Mouse (Mus musculus) CH12.LX (cell line): ENCODE results near the gene Rexo1. TPM values are rescaled to one million over a fixed set of nuclear protein-coding genes. Genes with fewer than 3 reads are reported as not detected.

Experiments used
- DNase-seq: peaks from one replicate; pipeline ENCODE4 v3.0.0-alpha.2; 2013; ENCODE audit errors: extremely low read depth
- H3K27ac ChIP-seq: 2 replicates; pipeline ENCODE4 v1.5.1; 2012; ENCODE audit warnings: low read depth, mild to moderate bottlenecking, control low read depth, moderate library complexity; ENCODE audit not compliant: insufficient read depth
- H3K27me3 ChIP-seq: replicated peaks from 2 replicates; pipeline ENCODE3; 2012; ENCODE audit warnings: inconsistent platforms
- H3K36me3 ChIP-seq, 2 experiments: replicated peaks in 1 of 2; 2 replicates each; pipeline versions ENCODE3 to v1.6.1; 2012; ENCODE audit warnings: inconsistent platforms in 1 of 2, low read length in 1 of 2, mild to moderate bottlenecking in 1 of 2, mixed read lengths in 1 of 2, moderate library complexity in 1 of 2; ENCODE audit not compliant: control insufficient read depth in 1 of 2, insufficient read depth in 1 of 2
- H3K4me1 ChIP-seq, 2 experiments: 2 replicates each; pipeline ENCODE4 v1.6.1; 2012; ENCODE audit warnings: inconsistent platforms in 1 of 2, moderate library complexity in 1 of 2; ENCODE audit not compliant: insufficient read depth in 2 of 2, control insufficient read depth in 1 of 2
- H3K4me2 ChIP-seq: 2 replicates; pipeline ENCODE4 v1.6.1; 2012; ENCODE audit warnings: low read depth, mild to moderate bottlenecking, control low read depth; ENCODE audit not compliant: poor library complexity, insufficient read depth, severe bottlenecking
- H3K4me3 ChIP-seq, 3 experiments: fragments of 150-350 bp in 1 of 3; sonication (generic) in 1 of 3; replicated peaks in 1 of 3; 2 replicates each; pipeline versions ENCODE3 to v1.5.1; 2011 to 2012; ENCODE audit warnings: low read depth in 2 of 3, low read length in 2 of 3, mild to moderate bottlenecking in 2 of 3, moderate library complexity in 2 of 3, control low read depth in 1 of 3, improper control_type of control experiment in 1 of 3, inconsistent platforms in 1 of 3, mixed read lengths in 1 of 3; ENCODE audit not compliant: poor library complexity in 1 of 3
- H3K79me2 ChIP-seq: replicated peaks from 2 replicates; pipeline ENCODE4 v1.6.1; 2012; ENCODE audit warnings: mild to moderate bottlenecking, moderate library complexity; ENCODE audit not compliant: control insufficient read depth, poor library complexity, insufficient read depth, severe bottlenecking; ENCODE audit errors: extremely low read depth
- H3K9ac ChIP-seq: 2 replicates; pipeline ENCODE4 v1.6.1; 2012; ENCODE audit warnings: low read depth, mild to moderate bottlenecking, control low read depth, moderate library complexity; ENCODE audit not compliant: insufficient read depth
- H3K9me3 ChIP-seq: replicated peaks from 2 replicates; pipeline ENCODE3; 2012; ENCODE audit warnings: low read length, inconsistent platforms, mixed read lengths
- BHLHE40 ChIP-seq: IDR thresholded peaks from 2 replicates; pipeline ENCODE4 v1.6.1; 2011; ENCODE audit warnings: mild to moderate bottlenecking, low read depth, low read length, improper control_type of control experiment
- CHD1 ChIP-seq: IDR thresholded peaks from 2 replicates; pipeline ENCODE4 v1.6.1; 2012; ENCODE audit warnings: low read depth, low read length, improper control_type of control experiment, inconsistent platforms
- CTCF ChIP-seq, 2 experiments: IDR thresholded peaks in 1 of 2; conservative IDR thresholded peaks in 1 of 2; 2 replicates each; pipeline ENCODE4 v1.5.1; 2011 to 2012; ENCODE audit warnings: low read depth in 2 of 2, low read length in 2 of 2, improper control_type of control experiment in 1 of 2, inconsistent platforms in 1 of 2, mild to moderate bottlenecking in 1 of 2, moderate library complexity in 1 of 2
- ETS1 ChIP-seq: conservative IDR thresholded peaks from 2 replicates; pipeline ENCODE4 v1.6.1; 2012; ENCODE audit warnings: low read depth, mild to moderate bottlenecking, inconsistent platforms, low read length, improper control_type of control experiment, moderate library complexity
- IRF4 ChIP-seq: IDR thresholded peaks from 2 replicates; pipeline ENCODE4 v1.6.1; 2014; ENCODE audit warnings: low read depth, mild to moderate bottlenecking, inconsistent platforms, low read length, improper control_type of control experiment
- JUND ChIP-seq: conservative IDR thresholded peaks from 2 replicates; pipeline ENCODE4 v1.6.1; 2011; ENCODE audit warnings: low read depth, low read length, improper control_type of control experiment
- MAFK ChIP-seq: IDR thresholded peaks from 2 replicates; pipeline ENCODE4 v1.6.1; 2011; ENCODE audit warnings: low read length, improper control_type of control experiment; ENCODE audit not compliant: insufficient replicate concordance
- MXI1 ChIP-seq: IDR thresholded peaks from 2 replicates; pipeline ENCODE4 v1.6.1; 2011; ENCODE audit warnings: mild to moderate bottlenecking, low read depth, low read length, improper control_type of control experiment
- NELFE ChIP-seq: IDR thresholded peaks from 2 replicates; pipeline ENCODE4 v1.6.1; 2011; ENCODE audit warnings: low read depth, low read length, improper control_type of control experiment
- POLR2A ChIP-seq: IDR thresholded peaks from 2 replicates; pipeline ENCODE4 v1.6.1; 2011; ENCODE audit warnings: low read depth, mild to moderate bottlenecking, improper control_type of control experiment, low read length
- RAD21 ChIP-seq: IDR thresholded peaks from 2 replicates; pipeline ENCODE4 v1.6.1; 2011; ENCODE audit warnings: low read depth, mild to moderate bottlenecking, low read length, improper control_type of control experiment, moderate library complexity
- RCOR1 ChIP-seq: conservative IDR thresholded peaks from 2 replicates; pipeline ENCODE4 v1.6.1; 2012; ENCODE audit warnings: low read depth, mild to moderate bottlenecking, inconsistent platforms, low read length, improper control_type of control experiment
- SMC3 ChIP-seq: IDR thresholded peaks from 2 replicates; pipeline ENCODE4 v1.6.1; 2011; ENCODE audit warnings: low read depth, low read length, improper control_type of control experiment
- USF1 ChIP-seq: IDR thresholded peaks from 2 replicates; pipeline ENCODE4 v1.6.1; 2014; ENCODE audit warnings: low read depth, mild to moderate bottlenecking, inconsistent platforms, low read length, improper control_type of control experiment
- dilution Hi-C: fragments of 300-500 bp; cut with MboI; formaldehyde crosslinking; loops from 2 replicates; pipeline ENCODE4 v1.14.3; 2020; ENCODE audit warnings: low sequenced_read_pairs; ENCODE audit not compliant: extremely low pct_unique_long_range_greater_than_20kb, extremely low pct_ligation_motif_present
- in situ Hi-C: fragments of 300-500 bp; cut with MboI; formaldehyde crosslinking; loops from 3 replicates; pipeline ENCODE4 v1.14.3; 2019; ENCODE audit warnings: low sequenced_read_pairs, low pct_ligation_motif_present, low pct_unique_long_range_greater_than_20kb, mixed read lengths
- polyA plus RNA-seq: library from polyadenylated mRNA; unstranded; fragments of >175 nt; gene quantifications from 2 replicates; pipeline ENCODE4 v1.2.1, GENCODE M21; 2012; ENCODE audit warnings: low read depth; ENCODE audit not compliant: insufficient read length
- total RNA-seq, 2 experiments: library from RNA; depleted of rRNA; stranded (reverse); fragments of 300-350 nt in 1 of 2; fragments of >200 nt in 1 of 2; gene quantifications; 2 replicates each; pipeline ENCODE4 v1.2.3; 2012 to 2014

Gene Rexo1
- total and polyA plus RNA-seq, 3 experiments = 7.0 to 41.9 (median 17.7) TPM

DNA sequence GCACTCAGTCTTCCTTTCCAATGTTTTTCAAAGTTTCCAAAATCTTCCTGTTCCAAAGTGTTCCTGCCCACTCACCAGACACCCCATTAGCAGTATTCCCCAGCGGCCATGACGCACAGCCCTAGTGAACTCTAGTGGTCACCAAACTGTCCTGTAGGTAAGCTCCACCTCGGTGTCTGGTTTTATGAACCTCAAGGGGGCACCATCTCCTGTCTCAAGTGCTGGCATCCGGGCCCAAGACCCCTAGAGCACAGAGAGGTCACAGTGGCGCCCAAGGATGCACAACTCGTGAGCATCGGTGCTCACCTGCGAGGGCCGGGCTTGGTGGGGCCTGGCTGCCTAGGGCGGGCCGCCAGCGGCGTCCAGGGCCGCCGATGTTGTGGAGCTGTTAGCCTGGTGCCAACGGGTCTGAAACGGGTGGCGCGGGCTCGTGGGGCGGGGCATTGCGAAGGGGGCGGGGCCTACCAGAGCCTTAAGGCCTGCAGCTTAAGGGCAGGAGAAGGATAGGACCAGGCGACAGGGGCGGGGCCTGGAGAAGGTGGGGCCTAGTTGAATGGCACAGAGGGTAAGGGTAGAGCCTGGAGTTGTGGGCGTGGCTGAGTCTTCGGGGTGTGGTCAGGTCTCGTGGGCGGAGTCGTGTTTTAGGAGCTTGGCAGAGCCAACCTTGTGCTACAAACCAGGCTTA lies 22.5 kb downstream of the Rexo1 start, which contains the start of gene Atp8b3:
Gene Atp8b3, minus strand, starts transcription at position 415 of the 685 bp plus-strand sequence.
- Histone ChIP-seq H3K9ac (no peak within 1 kb of the TSS), H3K4me1 (peaks cover 21 to 33% of the 10 kb centered on the region in 2 experiments), H3K27me3 (peaks cover 10% of the 10 kb centered on the region), H3K27ac (peak within 1 kb of the TSS; percentile 38; the same call in 1 of the 2 replicates), H3K79me2 (no peaks in the 10 kb centered on the region), H3K36me3 (peaks cover 25 to 34% of the 10 kb centered on the region in 2 experiments), H3K9me3 (no peaks in the 10 kb centered on the region), H3K4me2 (peak within 1 kb of the TSS; percentile 82)
- dilution Hi-C loops (no loop called here), in situ Hi-C loops (no loop called here)
- peak; percentile 98 for DNase-seq
- TF ChIP-seq RAD21 = peak; percentile 13
- TF ChIP-seq JUND = no peak
- no peak for TF ChIP-seq CHD1
- TF ChIP-seq CTCF (conservative IDR thresholded peaks at IDR 0.05 in 1 of 2, IDR thresholded peaks at IDR 0.05 in 1 of 2; ENCODE audit: low read depth in 2 of 2, low read length in 2 of 2) = peak in 1 of 2 experiments; percentile 70; a peak in 2 of 4 replicates
- TF ChIP-seq POLR2A = peak; percentile 57; the same call in 1 of the 2 replicates
- TF ChIP-seq ETS1 = no peak
- peak; percentile 10; the same call in 1 of the 2 replicates for TF ChIP-seq SMC3
- TF ChIP-seq IRF4 = 0 out of 2 replicates have a peak, but pooled peaks have one; percentile 5
- 0 out of 2 replicates have a peak, but pooled peaks have one; percentile 28 for TF ChIP-seq MXI1
- 0 out of 2 replicates have a peak, but pooled peaks have one; percentile 22 for TF ChIP-seq NELFE
- TF ChIP-seq, all 38 proteins: peak for 7
- H3K4me3 ChIP-seq = peak within 1 kb of the TSS; percentile 27 to 56 (median 41)

DNA sequence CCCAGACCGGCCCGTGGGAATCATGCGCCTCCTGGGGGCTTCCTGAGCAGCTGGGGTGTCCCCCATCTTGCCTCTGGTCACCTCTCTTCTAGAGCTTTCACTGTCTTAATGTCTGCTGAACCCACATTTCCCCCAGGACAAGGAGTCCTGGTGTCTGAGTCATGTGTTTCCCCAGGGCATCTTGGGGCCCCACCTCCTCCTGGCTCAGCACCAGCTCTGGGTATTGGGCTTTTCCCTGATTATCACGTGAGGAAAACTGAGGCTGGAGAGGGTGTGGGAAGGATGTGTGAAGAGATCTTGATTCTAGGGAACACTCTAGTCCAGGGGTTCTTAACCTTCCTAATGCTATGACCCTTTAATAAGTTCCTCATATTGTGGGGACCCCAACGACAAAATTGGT lies 23.2 kb downstream of the Rexo1 start:
- H3K4me1 ChIP-seq = peaks cover 21 to 40% of the 10 kb centered on the region in 2 experiments
- peak; percentile 51 for DNase-seq
- peaks cover 19 to 28% of the 10 kb centered on the region in 2 experiments for H3K36me3 ChIP-seq
- TF ChIP-seq RCOR1 (no peak), MAFK (no peak), ETS1 (peak; percentile 22), BHLHE40 (peak; percentile 83), USF1 (peak; percentile 8; the same call in 1 of the 2 replicates)
- in situ Hi-C loops = no loop called here
- H3K4me3 ChIP-seq = no peak overlapping the region
- dilution Hi-C loops = no loop called here
- H3K27me3 ChIP-seq = peaks cover 10% of the 10 kb centered on the region
- no peaks in the 10 kb centered on the region for H3K9me3 ChIP-seq
- no peaks in the 10 kb centered on the region for H3K79me2 ChIP-seq
- H3K9ac ChIP-seq = no peak overlapping the region
- no peak overlapping the region for H3K27ac ChIP-seq
- H3K4me2 ChIP-seq = peak overlapping the region; percentile 82; the same call in 1 of the 2 replicates
